Mouse (Mus musculus): ENCODE measurements at regions not wholly inside any gene's neighbourhood (a gene's known extent, or its start where the extent isn't known, plus 50 kb on each side); places are given as distances from the start of the nearest gene placed in this dataset.

GRCm38 (mm10) chr3:154391629-154392028, 61.2 kb upstream of the Lhx8 start:
- no peak for DNase-seq (ENCODE audit: low read depth, low spot score)

GRCm38 (mm10) chr3:154388656-154389055, 58.2 kb upstream of the Lhx8 start:
- DNase-seq (ENCODE audit: low read depth, low spot score), result no peak

- no peak for DNase-seq (ENCODE audit: low read depth, low spot score)
Measured at GRCm38 (mm10) chr3:154387271-154387670, 56.8 kb upstream of the Lhx8 start.

- DNase-seq (ENCODE audit: low read depth, low spot score), result no peak
Measured at GRCm38 (mm10) chr3:154385831-154386312, 55.4 kb upstream of the Lhx8 start.

- DNase-seq (ENCODE audit: low read depth, low spot score), result no peak
Measured at GRCm38 (mm10) chr3:154382811-154383210, 52.4 kb upstream of the Lhx8 start.

GRCm38 (mm10) chr3:154381561-154381960, 51.1 kb upstream of the Lhx8 start:
- DNase-seq (ENCODE audit: low read depth, low spot score), result no peak

All from embryo, embryonic 11.5 days (tissue).